Mouse (Mus musculus): ENCODE data around the gene Prkar1b.

DNA sequence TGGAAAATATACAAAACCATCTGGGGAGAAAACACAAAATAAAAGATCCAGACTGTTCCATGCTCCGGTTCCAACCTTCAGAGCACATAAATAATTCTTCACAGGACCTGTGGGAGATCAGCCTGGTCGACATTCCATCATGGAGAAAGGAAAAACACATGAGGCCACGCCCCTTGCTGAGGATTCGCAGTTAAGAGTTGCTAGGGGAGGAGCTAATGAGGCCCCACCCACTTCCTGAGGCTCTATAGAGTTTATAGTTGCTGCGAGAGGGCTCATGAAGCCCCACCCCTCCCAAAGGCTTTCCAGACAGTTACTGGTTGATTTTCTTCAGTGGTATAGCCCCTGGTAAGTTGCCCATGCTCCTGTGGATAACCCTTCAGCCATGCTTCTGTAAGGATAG lies 85.2 kb downstream of the Prkar1b start:
- TF ChIP-seq CTCF (IDR thresholded peaks at IDR 0.05; ENCODE audit: insufficient read depth, low read length) = no peak
- no peak for TF ChIP-seq POLR2A (IDR thresholded peaks at IDR 0.05; ENCODE audit: borderline replicate concordance, extremely low read depth, low read depth, low read length)
